Mouse (Mus musculus) hindbrain, embryonic 14.5 days (tissue): ENCODE data around the gene Atp11a. TPM values are rescaled to one million over a fixed set of nuclear protein-coding genes. Genes with fewer than 3 reads are reported as not detected.

Source experiments
- ATAC-seq: fragments of 200-750 bp; cut with Nextera tagmentation; 2 replicates; pipeline ENCODE4 v1.8.0; 2017; ENCODE audit warnings: moderate number of reproducible peaks, mild to moderate bottlenecking, moderate TSS enrichment, moderate library complexity; ENCODE audit not compliant: low FRiP score
- DNase-seq: peaks from one replicate; pipeline ENCODE4 v3.0.0-alpha.2; 2015; ENCODE audit warnings: low spot score
- H3K27ac ChIP-seq: fragments of 300-500 bp; sonication (generic); 2 replicates; pipeline ENCODE4 v1.5.1; 2014; ENCODE audit warnings: mild to moderate bottlenecking, moderate library complexity
- H3K27me3 ChIP-seq: fragments of 300-500 bp; sonication (generic); 2 replicates; pipeline ENCODE4 v1.6.1; 2014; ENCODE audit warnings: mild to moderate bottlenecking, low read length, mixed read lengths; ENCODE audit not compliant: control insufficient read depth, insufficient read depth
- H3K36me3 ChIP-seq: fragments of 300-500 bp; sonication (generic); replicated peaks from 2 replicates; pipeline ENCODE4 v1.6.1; 2014; ENCODE audit not compliant: control insufficient read depth, insufficient read depth
- H3K4me1 ChIP-seq: fragments of 300-500 bp; sonication (generic); replicated peaks from 2 replicates; pipeline ENCODE4 v1.6.1; 2014; ENCODE audit warnings: antibody characterized with exemption, low read length, mixed read lengths; ENCODE audit not compliant: control insufficient read depth, insufficient read depth
- H3K4me2 ChIP-seq: fragments of 300-500 bp; sonication (generic); replicated peaks from 2 replicates; pipeline ENCODE4 v1.6.1; 2014; ENCODE audit warnings: mild to moderate bottlenecking, moderate library complexity
- H3K4me3 ChIP-seq: fragments of 300-500 bp; sonication (generic); replicated peaks from 2 replicates; pipeline ENCODE4 v1.5.1; 2014; ENCODE audit warnings: mild to moderate bottlenecking, low read length
- H3K9ac ChIP-seq: fragments of 300-500 bp; sonication (generic); 2 replicates; pipeline ENCODE4 v1.6.1; 2014
- H3K9me3 ChIP-seq: fragments of 300-500 bp; sonication (generic); 2 replicates; pipeline ENCODE4 v1.6.1; 2016; ENCODE audit warnings: low read length; ENCODE audit not compliant: control insufficient read depth
- WGBS: fragments of 180-500 bp; shearing (Covaris S2); extraction: QIAGEN DNeasy Blood & Tissue Kit; methylation state at CpG from one replicate; pipeline ENCODE4 v1.1.7; 2014; 5-methylcytosine and 5-hydroxymethylcytosine counted together
- polyA plus RNA-seq: library from polyadenylated mRNA; unstranded; fragments of >200 nt; fragmentation: Nextera tagmentation; extraction: Ambion mirVana; gene quantifications from 2 replicates; pipeline ENCODE4 v1.2.1, GENCODE M21; 2014

The Atp11a gene
- polyA plus RNA-seq, 1 experiment from 2014 or later = 14.8 TPM

DNA sequence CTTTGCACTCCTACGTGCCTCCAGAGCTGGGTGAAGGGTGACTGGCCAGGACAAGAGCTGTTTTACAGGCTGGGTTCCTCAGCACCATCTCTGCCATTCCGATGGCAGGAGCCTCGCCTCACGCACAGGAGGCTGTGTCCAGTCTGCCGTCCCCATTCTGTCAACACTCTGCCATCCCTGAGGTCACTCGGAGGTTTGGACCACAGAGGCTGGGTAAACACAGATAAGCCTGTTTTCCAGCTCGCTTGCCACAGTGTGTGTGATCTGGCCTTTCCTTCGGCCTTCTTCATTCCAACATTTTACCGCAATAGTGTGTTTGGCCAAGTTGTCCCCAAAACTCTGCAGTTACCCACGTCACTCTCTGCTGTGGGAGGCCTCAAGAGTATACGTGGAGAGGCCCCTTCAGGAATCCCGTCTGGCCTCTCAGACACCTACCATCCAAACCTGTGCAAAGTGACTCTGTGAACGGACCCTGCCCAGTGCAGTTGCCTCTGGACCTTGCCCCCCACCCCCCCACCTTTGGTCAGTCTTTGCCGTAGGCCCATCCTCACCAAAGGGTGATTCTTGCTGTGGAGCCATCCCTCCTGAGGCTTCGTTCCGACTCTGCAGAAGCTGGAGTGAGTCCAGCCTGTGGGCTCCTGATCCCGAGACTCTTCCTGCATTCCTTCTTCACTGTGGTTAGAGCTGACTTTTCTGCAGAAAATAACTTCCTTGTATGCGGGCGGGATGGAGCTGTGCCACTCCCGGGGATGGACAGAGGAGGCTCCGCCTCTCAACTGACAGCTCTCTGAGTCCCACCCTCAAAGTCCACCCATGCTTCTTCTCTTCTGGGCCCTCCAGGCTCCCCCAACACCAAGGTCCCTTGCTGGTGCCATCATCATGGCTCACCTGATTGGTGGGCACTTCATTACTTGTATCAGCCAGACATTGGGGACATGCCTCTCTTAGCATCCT is 126.5 kb downstream of the Atp11a start:
- no peaks in the 10 kb centered on the region for H3K4me1 ChIP-seq
- peaks cover 8% of the 10 kb centered on the region for H3K36me3 ChIP-seq
- H3K4me3 ChIP-seq = no peak overlapping the region
- no peak overlapping the region for H3K27ac ChIP-seq
- ATAC-seq (no peak), DNase-seq (no peak)
- no peaks in the 10 kb centered on the region for H3K27me3 ChIP-seq
- no peak overlapping the region for H3K4me2 ChIP-seq
- WGBS = 88% methylated on average over 21 of the region's 21 CpGs
- no peaks in the 10 kb centered on the region for H3K9me3 ChIP-seq
- H3K9ac ChIP-seq = no peak overlapping the region

DNA sequence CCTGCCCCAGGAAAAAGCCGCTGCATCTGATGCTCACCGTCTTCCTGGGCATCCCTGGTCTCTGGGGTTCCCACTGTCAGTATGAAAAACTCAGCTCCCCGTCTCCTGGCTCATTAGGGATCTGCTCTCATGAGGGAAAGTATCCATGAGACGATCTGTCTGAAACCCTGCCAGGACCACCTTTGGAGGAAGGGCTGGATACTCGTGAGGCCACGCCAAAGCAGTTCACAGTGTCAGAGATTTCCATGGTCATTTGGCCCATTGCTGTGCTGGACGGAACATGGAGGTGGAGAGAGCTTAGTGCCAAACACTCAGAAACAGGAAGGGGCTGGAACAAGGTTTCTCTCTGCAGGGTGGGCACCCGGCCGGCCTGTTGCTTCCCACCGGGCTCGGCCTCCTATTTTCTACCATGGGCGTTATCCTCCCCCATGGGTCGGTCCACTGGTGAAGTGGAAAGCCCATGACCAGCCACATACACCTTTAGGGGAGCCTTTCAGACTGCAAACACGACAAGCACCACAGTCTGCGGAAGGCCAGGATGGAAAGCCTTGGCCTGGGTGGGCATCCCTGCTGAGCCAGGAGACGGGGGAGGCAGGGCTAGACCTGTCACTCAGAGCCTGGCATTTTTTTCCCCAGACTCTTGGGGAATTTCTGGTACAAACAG is 131.1 kb downstream of the Atp11a start:
- no peak overlapping the region for H3K27ac ChIP-seq
- no peaks in the 10 kb centered on the region for H3K9me3 ChIP-seq
- H3K4me2 ChIP-seq = no peak overlapping the region
- 84% methylated on average over 16 of the region's 16 CpGs for WGBS
- DNase-seq (no peak), ATAC-seq (no peak)
- no peak overlapping the region for H3K4me3 ChIP-seq
- H3K27me3 ChIP-seq = no peaks in the 10 kb centered on the region
- no peak overlapping the region for H3K9ac ChIP-seq
- no peaks in the 10 kb centered on the region for H3K36me3 ChIP-seq
- no peaks in the 10 kb centered on the region for H3K4me1 ChIP-seq

DNA sequence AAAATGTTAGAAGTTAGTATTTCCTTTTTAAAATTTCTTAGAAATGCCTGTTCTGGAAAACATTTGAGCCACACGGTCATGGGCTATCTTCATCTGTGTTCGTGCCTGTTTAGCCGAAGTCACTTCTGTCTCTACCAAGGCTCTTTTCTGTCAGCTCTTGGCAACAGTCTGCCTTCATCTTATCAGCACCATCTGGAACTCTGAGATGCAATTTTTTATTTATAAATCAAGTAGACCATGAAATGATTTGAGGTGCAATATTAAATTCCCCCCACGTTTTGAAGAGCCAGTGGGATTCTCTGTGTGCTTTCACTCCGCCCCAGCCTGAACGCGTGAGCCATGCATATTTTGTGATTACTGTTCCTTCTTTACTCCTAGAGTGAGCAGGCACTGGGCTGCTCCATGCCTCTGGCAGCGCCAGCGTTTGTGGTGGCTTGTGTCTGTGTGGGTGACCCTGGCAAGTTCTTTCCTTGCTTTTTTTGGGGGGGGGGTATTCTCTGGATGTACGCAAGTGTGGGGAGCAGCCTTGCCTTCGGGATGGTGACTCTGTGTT is 132.3 kb downstream of the Atp11a start:
- Histone ChIP-seq H3K4me1 (no peaks in the 10 kb centered on the region), H3K4me2 (no peak overlapping the region), H3K27ac (peak overlapping the region; percentile 20), H3K27me3 (no peaks in the 10 kb centered on the region), H3K4me3 (no peak overlapping the region), H3K36me3 (no peaks in the 10 kb centered on the region), H3K9me3 (no peaks in the 10 kb centered on the region), H3K9ac (no peak overlapping the region; the same call in 1 of the 2 replicates)
- ATAC-seq (no peak), DNase-seq (no peak)
- WGBS = 76% methylated on average over 11 of the region's 11 CpGs

DNA sequence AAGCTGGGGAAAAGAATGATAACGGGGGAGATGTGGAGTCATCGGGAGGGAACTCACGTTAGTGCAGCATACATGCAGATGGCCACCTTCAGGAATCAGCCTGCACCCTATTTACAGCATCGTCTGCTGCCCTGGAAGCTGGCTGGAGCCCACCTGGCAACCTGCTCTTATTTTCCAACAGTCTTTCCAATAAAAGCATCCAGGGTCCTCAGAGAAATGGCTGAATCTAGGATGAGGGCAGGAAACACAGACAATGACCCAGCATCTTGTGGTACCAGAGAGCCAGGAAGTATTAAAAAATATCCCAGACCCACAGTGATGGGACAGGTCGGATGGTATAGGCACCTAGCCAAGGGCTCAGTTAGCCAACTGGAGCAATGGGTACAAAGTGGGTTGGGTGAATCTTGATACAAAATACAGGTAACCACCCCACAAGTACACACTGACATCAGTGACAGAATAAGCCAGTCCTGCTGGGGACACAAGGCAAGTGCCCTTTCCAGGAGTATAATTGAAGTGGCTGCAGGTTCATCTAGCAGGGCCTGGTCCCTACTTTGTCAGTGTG is 136.2 kb downstream of the Atp11a start:
- H3K4me1 ChIP-seq = no peaks in the 10 kb centered on the region
- no peak for ATAC-seq

DNA sequence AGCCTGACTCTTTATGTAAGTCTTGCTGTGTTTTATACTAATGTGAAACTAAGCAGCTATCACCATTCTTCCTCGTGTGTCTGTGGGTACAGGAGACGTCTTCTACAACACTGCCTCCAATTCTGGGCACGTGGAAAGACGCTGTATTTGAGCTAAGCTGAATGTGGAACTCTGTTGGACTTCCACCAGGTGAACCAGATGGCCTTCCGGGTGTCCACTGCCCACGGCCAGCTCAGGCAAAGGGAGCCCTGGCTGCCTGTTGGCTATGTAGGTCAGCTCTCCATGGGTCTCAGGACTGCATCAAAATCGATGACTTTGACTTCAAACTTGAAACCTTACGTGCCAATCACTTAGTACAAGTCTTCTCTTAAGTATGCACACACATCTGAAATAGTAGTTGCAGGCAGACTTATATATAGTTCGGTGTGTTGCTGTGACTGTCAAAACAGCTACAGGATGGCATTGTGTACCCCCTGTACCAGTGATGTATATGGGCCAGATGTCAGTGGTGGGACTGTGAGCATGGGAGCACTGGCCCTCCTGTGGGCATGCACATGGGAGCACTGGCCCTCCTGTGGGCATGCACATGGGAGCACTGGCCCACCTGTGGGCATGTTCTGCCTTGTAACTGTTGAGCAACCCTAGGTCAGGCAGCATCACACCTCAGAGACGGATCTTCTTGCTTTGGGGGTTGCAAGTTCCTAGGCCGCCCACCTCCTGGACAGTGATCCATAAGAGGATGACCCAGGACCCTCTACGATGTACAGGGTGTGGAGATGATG is 137.2 kb downstream of the Atp11a start:
- 92% methylated on average over 12 of the region's 12 CpGs for WGBS
- H3K9ac ChIP-seq = no peak overlapping the region
- no peaks in the 10 kb centered on the region for H3K9me3 ChIP-seq
- no peak for ATAC-seq
- no peak overlapping the region for H3K4me2 ChIP-seq
- DNase-seq = no peak
- no peaks in the 10 kb centered on the region for H3K27me3 ChIP-seq
- H3K4me1 ChIP-seq = no peaks in the 10 kb centered on the region
- no peak overlapping the region for H3K4me3 ChIP-seq
- H3K36me3 ChIP-seq = no peaks in the 10 kb centered on the region
- no peak overlapping the region for H3K27ac ChIP-seq

More for the DNA sequence above, 136.2 kb downstream of the Atp11a start:
- no peaks in the 10 kb centered on the region for H3K9me3 ChIP-seq
- H3K27ac ChIP-seq = no peak overlapping the region
- H3K4me3 ChIP-seq = no peak overlapping the region
- H3K4me2 ChIP-seq = no peak overlapping the region
- 85% methylated on average over 5 of the region's 5 CpGs for WGBS
- no peaks in the 10 kb centered on the region for H3K36me3 ChIP-seq
- H3K9ac ChIP-seq = no peak overlapping the region
- no peak for DNase-seq
- no peaks in the 10 kb centered on the region for H3K27me3 ChIP-seq

DNA sequence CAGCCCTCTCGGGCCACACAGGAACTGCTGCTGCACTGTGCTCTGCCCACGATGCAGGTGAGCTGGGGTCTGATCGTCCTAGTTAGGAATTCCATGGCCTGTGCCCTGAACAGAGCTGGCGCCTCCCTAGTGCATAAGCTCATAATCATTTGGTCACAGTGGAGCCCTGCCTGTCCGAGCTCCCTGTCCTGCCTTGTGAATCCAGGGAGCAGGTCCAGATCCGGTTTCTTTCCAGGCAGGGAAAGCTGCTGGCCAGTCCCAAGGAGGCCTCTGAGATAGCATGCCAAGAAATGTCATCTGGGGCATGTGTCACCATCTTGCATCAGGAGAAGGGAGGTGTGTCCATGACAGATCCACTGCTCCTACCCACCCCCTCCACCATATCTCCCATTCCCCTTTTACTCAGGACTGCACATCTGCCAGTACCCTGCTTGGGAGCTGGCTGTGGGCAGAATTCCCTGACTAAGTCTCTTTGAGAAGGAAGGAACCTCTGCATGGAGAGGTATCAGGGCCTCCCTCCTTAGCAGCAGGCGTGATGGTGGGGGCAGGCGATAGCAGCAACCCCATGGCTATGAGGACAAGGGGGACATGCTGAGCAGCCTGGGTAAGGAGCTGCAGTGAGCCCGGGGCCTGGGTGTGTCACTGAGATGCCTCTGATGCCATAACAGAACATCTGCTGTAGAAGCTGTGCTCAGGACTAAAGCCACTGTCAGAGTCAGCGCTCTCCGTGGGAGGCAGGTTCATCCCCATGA is 138.1 kb downstream of the Atp11a start:
- ATAC-seq = no peak
- WGBS = 85% methylated on average over 11 of the region's 11 CpGs

DNA sequence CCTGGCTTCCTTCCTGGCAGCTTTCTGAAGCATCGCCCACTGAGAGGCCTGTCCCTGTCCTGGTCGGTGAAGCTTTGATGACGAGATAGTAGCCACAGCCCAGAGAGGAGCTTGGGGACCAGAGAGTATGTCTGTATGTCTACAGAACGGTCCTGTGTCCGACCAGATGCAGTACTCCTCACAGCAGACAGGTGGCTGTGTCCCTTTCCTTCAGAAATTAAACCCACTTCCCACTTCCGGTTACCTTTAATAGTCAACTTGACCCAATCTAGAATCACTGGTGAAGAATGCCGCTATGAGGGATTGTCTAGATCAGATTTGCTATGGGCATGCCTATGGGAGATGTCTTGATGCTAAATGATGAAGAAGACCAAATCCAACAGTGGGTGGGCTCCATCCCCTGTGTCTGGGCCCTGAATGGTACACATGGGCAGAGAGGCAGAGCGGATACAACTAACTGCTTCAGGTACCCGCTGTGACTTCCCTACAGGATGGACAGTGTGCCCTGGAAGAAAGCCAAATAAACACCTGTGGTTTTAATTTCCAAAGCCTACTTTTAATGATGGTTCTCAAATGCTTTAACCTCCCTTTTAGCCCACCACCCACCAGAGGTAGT is 138.8 kb downstream of the Atp11a start:
- DNase-seq (no peak), ATAC-seq (no peak)
- no peak overlapping the region for H3K27ac ChIP-seq
- H3K4me1 ChIP-seq = no peaks in the 10 kb centered on the region
- WGBS = 80% methylated on average over 9 of the region's 9 CpGs
- no peak overlapping the region for H3K9ac ChIP-seq
- H3K36me3 ChIP-seq = no peaks in the 10 kb centered on the region
- no peak overlapping the region for H3K4me3 ChIP-seq
- H3K9me3 ChIP-seq = no peaks in the 10 kb centered on the region
- H3K4me2 ChIP-seq = no peak overlapping the region
- H3K27me3 ChIP-seq = no peaks in the 10 kb centered on the region

More for the DNA sequence above, 138.1 kb downstream of the Atp11a start:
- no peaks in the 10 kb centered on the region for H3K36me3 ChIP-seq
- DNase-seq = no peak
- no peak overlapping the region for H3K4me2 ChIP-seq
- no peaks in the 10 kb centered on the region for H3K27me3 ChIP-seq
- H3K9me3 ChIP-seq = no peaks in the 10 kb centered on the region
- no peak overlapping the region for H3K27ac ChIP-seq
- H3K4me1 ChIP-seq = no peaks in the 10 kb centered on the region
- no peak overlapping the region for H3K4me3 ChIP-seq
- no peak overlapping the region for H3K9ac ChIP-seq
